Mouse (Mus musculus) kidney, embryonic 14.5 days (tissue): ENCODE results near the gene Ccnjl. TPM values are rescaled to one million over a fixed set of nuclear protein-coding genes. Genes with fewer than 3 reads are reported as not detected.

Experiments
- ATAC-seq: fragments of 200-750 bp; cut with Nextera tagmentation; 2 replicates; pipeline ENCODE4 v1.8.0; 2017; ENCODE audit warnings: moderate number of reproducible peaks, mild to moderate bottlenecking, moderate TSS enrichment, moderate library complexity; ENCODE audit not compliant: low FRiP score, low TSS enrichment
- H3K27ac ChIP-seq: fragments of 300-500 bp; sonication (generic); 2 replicates; pipeline ENCODE4 v1.5.1; 2014; ENCODE audit warnings: low read depth, mild to moderate bottlenecking, low read length, moderate library complexity, mixed read lengths
- H3K27me3 ChIP-seq: fragments of 300-500 bp; sonication (generic); 2 replicates; pipeline ENCODE4 v1.6.1; 2014; ENCODE audit warnings: mild to moderate bottlenecking, low read length; ENCODE audit not compliant: control insufficient read depth, insufficient read depth
- H3K36me3 ChIP-seq: fragments of 300-500 bp; sonication (generic); 2 replicates; pipeline ENCODE4 v1.6.1; 2014; ENCODE audit warnings: low read length, mixed read lengths; ENCODE audit not compliant: control insufficient read depth, insufficient read depth
- H3K4me1 ChIP-seq: fragments of 300-500 bp; sonication (generic); 2 replicates; pipeline ENCODE4 v1.6.1; 2014; ENCODE audit warnings: low read length, mixed read lengths; ENCODE audit not compliant: control insufficient read depth, insufficient read depth
- H3K4me2 ChIP-seq: fragments of 300-500 bp; sonication (generic); replicated peaks from 2 replicates; pipeline ENCODE4 v1.6.1; 2014; ENCODE audit warnings: low read depth, mild to moderate bottlenecking, low read length
- H3K4me3 ChIP-seq: fragments of 300-500 bp; sonication (generic); 2 replicates; pipeline ENCODE4 v1.5.1; 2014; ENCODE audit warnings: mild to moderate bottlenecking, low read length
- H3K9ac ChIP-seq: fragments of 300-500 bp; sonication (generic); 2 replicates; pipeline ENCODE4 v1.6.1; 2014; ENCODE audit warnings: low read depth, mild to moderate bottlenecking, low read length, moderate library complexity
- H3K9me3 ChIP-seq: fragments of 300-500 bp; sonication (generic); 2 replicates; pipeline ENCODE4 v1.6.1; 2016; ENCODE audit warnings: low read length; ENCODE audit not compliant: control insufficient read depth
- WGBS: fragments of 180-500 bp; shearing (Covaris S2); extraction: QIAGEN DNeasy Blood & Tissue Kit; methylation state at CpG from one replicate; pipeline ENCODE4 v1.1.7; 2014; 5-methylcytosine and 5-hydroxymethylcytosine counted together
- polyA plus RNA-seq: library from polyadenylated mRNA; unstranded; fragments of >200 nt; fragmentation: Nextera tagmentation; extraction: Ambion mirVana; gene quantifications from 2 replicates; pipeline ENCODE4 v1.2.1, GENCODE M21; 2014

Ccnjl gene
- 25.8 and 31.1 TPM in 2 replicates for polyA plus RNA-seq

GRCm38 (mm10) chr11:43528683-43529499 lies at the start of gene Ccnjl:
Gene Ccnjl (plus strand): TSS chr11:43528784.
- Histone ChIP-seq H3K4me1 (peaks cover 14% of the 10 kb centered on the region; the same call in 1 of the 2 replicates), H3K27me3 (no peaks in the 10 kb centered on the region), H3K9ac (peak within 1 kb of the TSS; percentile 91), H3K27ac (peak within 1 kb of the TSS; percentile 92), H3K4me3 (peak within 1 kb of the TSS; percentile 82), H3K9me3 (no peaks in the 10 kb centered on the region), H3K36me3 (peaks cover 17% of the 10 kb centered on the region), H3K4me2 (peak within 1 kb of the TSS; percentile 82)
- ATAC-seq = peak; percentile 88
- under 1% methylated on average over 69 of the region's 79 CpGs for WGBS

DNA sequence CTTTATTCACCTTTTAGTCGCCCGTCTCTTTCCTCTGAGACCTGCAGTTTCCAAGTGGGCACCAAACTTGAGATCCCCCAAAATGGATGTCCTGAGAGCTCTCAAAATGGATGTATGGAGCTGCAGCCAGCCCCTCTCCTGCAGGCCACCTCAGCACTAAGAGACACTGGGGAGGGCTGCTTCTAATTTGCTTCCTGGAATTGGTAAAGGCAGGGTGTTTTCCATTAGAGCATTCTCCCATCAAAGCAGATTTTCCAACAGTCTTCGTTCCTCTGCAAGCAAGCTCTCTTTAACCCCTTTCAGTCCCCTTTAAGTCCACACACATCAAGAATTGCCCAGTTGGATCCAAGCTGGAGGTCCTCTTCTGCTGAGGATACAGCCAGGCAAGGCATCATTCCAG lies 49.2 kb upstream of the Ccnjl start:
- H3K27ac ChIP-seq = no peak overlapping the region
- WGBS = 80% methylated on average over 3 of the region's 3 CpGs

DNA sequence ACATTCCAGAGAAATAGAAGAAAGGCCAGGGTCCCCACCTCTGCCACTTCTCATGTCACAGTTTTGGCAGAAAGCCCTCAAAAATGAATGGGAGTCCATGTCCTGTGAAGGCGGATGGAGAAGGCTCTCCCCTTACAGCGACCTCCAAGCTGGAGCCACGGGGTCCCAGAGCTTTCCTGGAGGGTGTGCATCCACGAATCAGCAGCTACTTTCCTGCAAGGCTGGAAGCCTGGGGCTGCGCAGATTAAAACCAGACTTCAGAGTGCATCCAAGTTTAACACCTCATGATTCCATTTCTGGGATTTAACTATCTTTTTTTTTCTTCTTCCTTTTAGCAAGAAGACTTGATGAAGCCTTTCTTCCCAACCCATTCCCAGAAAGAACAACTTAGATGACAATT lies 48.0 kb upstream of the Ccnjl start:
- Histone ChIP-seq H3K27ac (no peak overlapping the region; the same call in 1 of the 2 replicates), H3K27me3 (no peaks in the 10 kb centered on the region), H3K9ac (no peak overlapping the region), H3K9me3 (no peaks in the 10 kb centered on the region), H3K4me2 (no peak overlapping the region), H3K4me1 (peaks cover 29% of the 10 kb centered on the region), H3K4me3 (no peak overlapping the region), H3K36me3 (no peaks in the 10 kb centered on the region)
- ATAC-seq = no peak
- WGBS = 41% methylated on average over 5 of the region's 5 CpGs

More for the DNA sequence above, 49.2 kb upstream of the Ccnjl start:
- Histone ChIP-seq H3K27me3 (no peaks in the 10 kb centered on the region), H3K36me3 (no peaks in the 10 kb centered on the region), H3K4me3 (no peak overlapping the region), H3K9ac (no peak overlapping the region), H3K4me1 (peaks cover 30% of the 10 kb centered on the region), H3K9me3 (no peaks in the 10 kb centered on the region), H3K4me2 (no peak overlapping the region)
- no peak for ATAC-seq

- 27% methylated on average over 3 of the region's 3 CpGs for WGBS
- no peaks in the 10 kb centered on the region for H3K9me3 ChIP-seq
- peaks cover 29% of the 10 kb centered on the region for H3K4me1 ChIP-seq
- H3K4me2 ChIP-seq = no peak overlapping the region
- peak overlapping the region; percentile 80; the same call in 1 of the 2 replicates for H3K27ac ChIP-seq
- H3K36me3 ChIP-seq = no peaks in the 10 kb centered on the region
- no peak overlapping the region for H3K9ac ChIP-seq
- no peaks in the 10 kb centered on the region for H3K27me3 ChIP-seq
- no peak overlapping the region for H3K4me3 ChIP-seq
- ATAC-seq = peak; percentile 32; the same call in 1 of the 2 replicates
Measured at GRCm38 (mm10) chr11:43481672-43482522, 46.7 kb upstream of the Ccnjl start.

GRCm38 (mm10) chr11:43483122-43483792 lies 45.3 kb upstream of the Ccnjl start:
- ATAC-seq = peak; percentile 87
- H3K4me2 ChIP-seq = no peak overlapping the region; the same call in 1 of the 2 replicates
- H3K9me3 ChIP-seq = no peaks in the 10 kb centered on the region
- WGBS = 19% methylated on average over 6 of the region's 6 CpGs
- no peaks in the 10 kb centered on the region for H3K36me3 ChIP-seq
- H3K4me1 ChIP-seq = peaks cover 29% of the 10 kb centered on the region
- H3K27ac ChIP-seq = peak overlapping the region; percentile 80
- no peaks in the 10 kb centered on the region for H3K27me3 ChIP-seq
- H3K4me3 ChIP-seq = no peak overlapping the region
- no peak overlapping the region for H3K9ac ChIP-seq

DNA sequence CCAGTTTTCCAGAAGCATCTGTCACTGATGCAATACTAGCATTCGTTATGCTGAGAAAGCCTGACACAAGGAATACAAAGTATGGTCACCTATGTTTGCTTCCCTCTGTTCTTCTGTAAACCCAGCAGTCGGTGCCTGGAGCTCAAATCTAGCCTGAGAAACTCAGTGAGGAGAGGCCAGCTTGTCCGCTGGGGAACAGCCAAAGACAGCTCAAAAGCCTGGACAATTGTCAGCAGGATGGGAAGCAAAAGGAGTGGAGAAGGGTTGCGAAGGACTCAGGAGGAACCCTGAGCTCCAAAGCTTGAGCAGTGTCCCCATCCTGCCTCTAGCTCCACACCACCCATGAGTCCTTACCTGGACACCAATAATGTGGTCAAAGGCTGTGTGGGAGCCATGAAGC lies 44.5 kb upstream of the Ccnjl start:
- peaks cover 29% of the 10 kb centered on the region for H3K4me1 ChIP-seq
- H3K4me2 ChIP-seq = no peak overlapping the region
- H3K36me3 ChIP-seq = no peaks in the 10 kb centered on the region
- 59% methylated on average over 4 of the region's 4 CpGs for WGBS
- H3K27ac ChIP-seq = peak overlapping the region; percentile 80; the same call in 1 of the 2 replicates
- no peak overlapping the region for H3K9ac ChIP-seq
- no peaks in the 10 kb centered on the region for H3K27me3 ChIP-seq
- no peaks in the 10 kb centered on the region for H3K9me3 ChIP-seq
- no peak for ATAC-seq
- no peak overlapping the region for H3K4me3 ChIP-seq

DNA sequence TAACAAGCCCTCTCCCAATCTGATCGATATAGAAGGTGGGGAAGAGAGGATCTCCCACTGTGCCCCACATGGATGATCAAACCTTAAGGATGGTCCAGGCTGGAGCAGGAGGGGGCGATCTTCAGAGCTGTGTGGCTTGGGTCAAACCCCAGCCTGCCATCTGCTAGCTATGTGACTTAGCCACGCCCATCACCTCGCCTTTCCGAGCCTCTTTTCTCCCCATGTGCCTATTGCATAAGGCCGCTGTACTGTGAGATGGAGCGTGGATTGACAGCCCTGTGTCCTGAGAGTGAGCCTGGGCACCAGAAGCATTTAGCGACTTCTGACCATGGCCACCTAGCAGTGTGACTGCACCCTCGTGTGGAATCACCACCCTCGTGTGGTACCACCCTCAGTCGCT lies 43.9 kb upstream of the Ccnjl start:
- Histone ChIP-seq H3K9me3 (no peaks in the 10 kb centered on the region), H3K4me3 (no peak overlapping the region), H3K9ac (no peak overlapping the region), H3K27me3 (no peaks in the 10 kb centered on the region), H3K4me1 (peaks cover 29% of the 10 kb centered on the region), H3K27ac (no peak overlapping the region; the same call in 1 of the 2 replicates), H3K36me3 (no peaks in the 10 kb centered on the region), H3K4me2 (no peak overlapping the region)
- no peak for ATAC-seq
- WGBS = 50% methylated on average over 11 of the region's 11 CpGs

DNA sequence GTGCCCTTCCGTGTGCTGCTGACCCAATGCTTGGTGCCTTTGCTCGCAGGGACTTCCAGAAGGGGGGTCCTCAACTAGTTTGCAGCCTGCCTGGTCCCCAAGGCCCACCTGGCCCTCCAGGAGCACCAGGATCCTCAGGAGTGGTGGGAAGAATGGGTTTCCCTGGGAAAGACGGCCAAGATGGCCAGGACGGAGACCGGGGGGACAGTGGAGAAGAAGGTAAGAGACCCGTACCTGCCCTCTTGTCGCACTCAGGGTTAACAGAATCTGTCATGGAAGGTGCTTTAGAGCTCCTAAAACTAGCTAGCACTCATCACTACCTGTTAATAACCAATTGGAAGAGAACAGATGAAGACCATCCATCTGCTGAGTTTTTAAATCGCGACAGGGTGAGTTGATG lies 42.7 kb upstream of the Ccnjl start:
- Histone ChIP-seq H3K27ac (no peak overlapping the region), H3K4me2 (no peak overlapping the region), H3K4me1 (peaks cover 29% of the 10 kb centered on the region), H3K9me3 (no peaks in the 10 kb centered on the region), H3K27me3 (no peaks in the 10 kb centered on the region), H3K9ac (no peak overlapping the region), H3K4me3 (no peak overlapping the region), H3K36me3 (no peaks in the 10 kb centered on the region)
- WGBS = 79% methylated on average over 9 of the region's 9 CpGs
- ATAC-seq = no peak
